Mouse (Mus musculus): Measurements from ENCODE around the gene Slco6c1. TPM values are rescaled to one million over a fixed set of nuclear protein-coding genes. Genes with fewer than 3 reads are reported as not detected.

The Slco6c1 gene
- polyA plus RNA-seq (2015; fragmentation: Nextera tagmentation; extraction: Ambion mirVana), result not detected in 2 replicates

DNA sequence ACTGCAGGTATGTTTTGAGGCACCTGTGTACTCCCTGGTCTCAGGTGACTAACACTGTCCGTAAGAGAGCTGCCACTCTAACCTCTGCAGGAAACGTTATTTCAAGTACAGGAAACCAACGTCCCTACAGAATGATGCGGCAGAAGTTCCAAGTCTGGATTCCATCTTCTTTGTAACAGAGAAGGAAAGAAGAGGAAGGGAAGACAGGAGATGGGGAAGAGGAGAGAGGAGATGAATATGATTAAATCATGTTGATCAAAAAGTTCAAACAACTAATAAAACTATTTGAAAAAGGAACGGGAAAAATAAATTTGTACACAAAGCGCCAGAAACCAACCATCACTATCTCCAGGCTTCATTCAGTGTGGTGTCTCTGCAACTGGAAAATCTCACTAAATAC lies at the start of gene Slco6c1:
TSS of gene Slco6c1 (minus strand) at position 101 of the 400 bp plus-strand sequence.
- H3K4me1 ChIP-seq (replicated peaks; ENCODE audit: control insufficient read depth, insufficient read depth), result no peaks in the 10 kb centered on the region
- 90% methylated on average over 6 of the region's 6 CpGs for WGBS
- no peaks in the 10 kb centered on the region for H3K36me3 ChIP-seq (ENCODE audit: control insufficient read depth, insufficient read depth, low read length)
- no peak within 1 kb of the TSS for H3K9ac ChIP-seq (ENCODE audit: low read length)
- no peak for DNase-seq (ENCODE audit: low spot score)
- H3K9me3 ChIP-seq (ENCODE audit: control insufficient read depth, low read length), result no peaks in the 10 kb centered on the region
- H3K4me2 ChIP-seq (replicated peaks; ENCODE audit: low read depth), result no peak within 1 kb of the TSS
- no peak within 1 kb of the TSS for H3K4me3 ChIP-seq (ENCODE audit: low read depth, low read length)
- TF ChIP-seq EP300 (optimal IDR thresholded peaks at IDR 0.05) (no peak), CTCF (IDR thresholded peaks at IDR 0.05; ENCODE audit: low read depth) (no peak)
- no peaks in the 10 kb centered on the region for H3K27me3 ChIP-seq (ENCODE audit: control insufficient read depth, insufficient read depth, low read length)
- no peak within 1 kb of the TSS for H3K27ac ChIP-seq (replicated peaks)
- ATAC-seq (ENCODE audit: low FRiP score, low TSS enrichment), result no peak

- H3K27ac ChIP-seq (replicated peaks), result no peak overlapping the region
- H3K9me3 ChIP-seq (ENCODE audit: control insufficient read depth, low read length), result no peaks in the 10 kb centered on the region
- no peak overlapping the region for H3K9ac ChIP-seq (ENCODE audit: low read length)
- no peak for TF ChIP-seq CTCF (IDR thresholded peaks at IDR 0.05; ENCODE audit: low read depth)
- TF ChIP-seq EP300 (optimal IDR thresholded peaks at IDR 0.05), result no peak
- H3K4me2 ChIP-seq (replicated peaks; ENCODE audit: low read depth), result no peak overlapping the region
- DNase-seq (ENCODE audit: low spot score), result no peak
- 42% methylated on average over 1 of the region's 1 CpGs for WGBS
- no peaks in the 10 kb centered on the region for H3K27me3 ChIP-seq (ENCODE audit: control insufficient read depth, insufficient read depth, low read length)
- H3K4me1 ChIP-seq (replicated peaks; ENCODE audit: control insufficient read depth, insufficient read depth), result no peaks in the 10 kb centered on the region
- H3K4me3 ChIP-seq (ENCODE audit: low read depth, low read length), result no peak overlapping the region
- no peaks in the 10 kb centered on the region for H3K36me3 ChIP-seq (ENCODE audit: control insufficient read depth, insufficient read depth, low read length)
- ATAC-seq (ENCODE audit: low FRiP score, low TSS enrichment), result no peak
Measured at GRCm38 (mm10) chr1:97038982-97039381, 89.1 kb downstream of the Slco6c1 start.

- Histone ChIP-seq H3K4me1 (replicated peaks; ENCODE audit: control insufficient read depth, insufficient read depth) (no peaks in the 10 kb centered on the region), H3K4me2 (replicated peaks; ENCODE audit: low read depth) (no peak overlapping the region), H3K9me3 (ENCODE audit: control insufficient read depth, low read length) (no peaks in the 10 kb centered on the region), H3K27ac (replicated peaks) (no peak overlapping the region), H3K4me3 (ENCODE audit: low read depth, low read length) (no peak overlapping the region), H3K9ac (ENCODE audit: low read length) (no peak overlapping the region), H3K27me3 (ENCODE audit: control insufficient read depth, insufficient read depth, low read length) (no peaks in the 10 kb centered on the region), H3K36me3 (ENCODE audit: control insufficient read depth, insufficient read depth, low read length) (no peaks in the 10 kb centered on the region)
- ATAC-seq (ENCODE audit: low FRiP score, low TSS enrichment) (no peak), DNase-seq (ENCODE audit: low spot score) (no peak)
- WGBS, result 4% methylated on average over 2 of the region's 2 CpGs
- no peak for TF ChIP-seq EP300 (optimal IDR thresholded peaks at IDR 0.05)
- peak; percentile 74 for TF ChIP-seq CTCF (IDR thresholded peaks at IDR 0.05; ENCODE audit: low read depth)
Measured at GRCm38 (mm10) chr1:97038548-97038947, 89.6 kb downstream of the Slco6c1 start.

GRCm38 (mm10) chr1:97037955-97038354 lies 90.1 kb downstream of the Slco6c1 start:
- Histone ChIP-seq H3K4me3 (ENCODE audit: low read depth, low read length) (no peak overlapping the region), H3K36me3 (ENCODE audit: control insufficient read depth, insufficient read depth, low read length) (no peaks in the 10 kb centered on the region), H3K4me1 (replicated peaks; ENCODE audit: control insufficient read depth, insufficient read depth) (no peaks in the 10 kb centered on the region), H3K9me3 (ENCODE audit: control insufficient read depth, low read length) (no peaks in the 10 kb centered on the region), H3K27ac (replicated peaks) (no peak overlapping the region), H3K9ac (ENCODE audit: low read length) (no peak overlapping the region), H3K27me3 (ENCODE audit: control insufficient read depth, insufficient read depth, low read length) (no peaks in the 10 kb centered on the region), H3K4me2 (replicated peaks; ENCODE audit: low read depth) (no peak overlapping the region)
- ATAC-seq (ENCODE audit: low FRiP score, low TSS enrichment) (no peak), DNase-seq (ENCODE audit: low spot score) (no peak)
- no peak for TF ChIP-seq CTCF (IDR thresholded peaks at IDR 0.05; ENCODE audit: low read depth)
- TF ChIP-seq EP300 (optimal IDR thresholded peaks at IDR 0.05), result no peak
- WGBS, result 60% methylated on average over 2 of the region's 2 CpGs

GRCm38 (mm10) chr1:97021388-97021787 lies 106.7 kb downstream of the Slco6c1 start:
- WGBS, result 86% methylated on average over 2 of the region's 2 CpGs
- TF ChIP-seq EP300 (optimal IDR thresholded peaks at IDR 0.05), result no peak
- TF ChIP-seq CTCF (IDR thresholded peaks at IDR 0.05; ENCODE audit: low read depth), result no peak
- ATAC-seq (ENCODE audit: low FRiP score, low TSS enrichment) (no peak), DNase-seq (ENCODE audit: low spot score) (no peak)
- H3K4me1 ChIP-seq (replicated peaks; ENCODE audit: control insufficient read depth, insufficient read depth), result no peaks in the 10 kb centered on the region
- no peak overlapping the region for H3K4me2 ChIP-seq (replicated peaks; ENCODE audit: low read depth)
- no peak overlapping the region for H3K4me3 ChIP-seq (ENCODE audit: low read depth, low read length)
- no peaks in the 10 kb centered on the region for H3K36me3 ChIP-seq (ENCODE audit: control insufficient read depth, insufficient read depth, low read length)
- H3K27me3 ChIP-seq (ENCODE audit: control insufficient read depth, insufficient read depth, low read length), result no peaks in the 10 kb centered on the region
- no peak overlapping the region for H3K27ac ChIP-seq (replicated peaks)
- no peak overlapping the region for H3K9ac ChIP-seq (ENCODE audit: low read length)
- H3K9me3 ChIP-seq (ENCODE audit: control insufficient read depth, low read length), result no peaks in the 10 kb centered on the region

GRCm38 (mm10) chr1:97019404-97019803 lies 108.7 kb downstream of the Slco6c1 start:
- H3K36me3 ChIP-seq (ENCODE audit: control insufficient read depth, insufficient read depth, low read length), result no peaks in the 10 kb centered on the region
- DNase-seq (ENCODE audit: low spot score) (no peak), ATAC-seq (ENCODE audit: low FRiP score, low TSS enrichment) (no peak)
- no peak overlapping the region for H3K4me3 ChIP-seq (ENCODE audit: low read depth, low read length)
- H3K9ac ChIP-seq (ENCODE audit: low read length), result no peak overlapping the region
- H3K4me1 ChIP-seq (replicated peaks; ENCODE audit: control insufficient read depth, insufficient read depth), result no peaks in the 10 kb centered on the region
- TF ChIP-seq CTCF (IDR thresholded peaks at IDR 0.05; ENCODE audit: low read depth) (no peak), EP300 (optimal IDR thresholded peaks at IDR 0.05) (no peak)
- WGBS, result 49% methylated on average over 1 of the region's 1 CpGs
- H3K27me3 ChIP-seq (ENCODE audit: control insufficient read depth, insufficient read depth, low read length), result no peaks in the 10 kb centered on the region
- no peaks in the 10 kb centered on the region for H3K9me3 ChIP-seq (ENCODE audit: control insufficient read depth, low read length)
- H3K27ac ChIP-seq (replicated peaks), result no peak overlapping the region
- H3K4me2 ChIP-seq (replicated peaks; ENCODE audit: low read depth), result no peak overlapping the region

Measured in stomach, postnatal 0 days (tissue).